Mouse (Mus musculus) kidney, embryonic 14.5 days (tissue): ENCODE results near the gene Parn. TPM values are rescaled to one million over a fixed set of nuclear protein-coding genes. Genes with fewer than 3 reads are reported as not detected.
A peak's percentile ranks its signal among the peaks of the same experiment; 100 is the strongest.

ENCODE experiments used
- ATAC-seq: fragments of 200-750 bp; cut with Nextera tagmentation; 2 replicates; pipeline ENCODE4 v1.8.0; 2017; ENCODE audit warnings: moderate number of reproducible peaks, mild to moderate bottlenecking, moderate TSS enrichment, moderate library complexity; ENCODE audit not compliant: low FRiP score, low TSS enrichment
- H3K27ac ChIP-seq: fragments of 300-500 bp; sonication (generic); 2 replicates; pipeline ENCODE4 v1.5.1; 2014; ENCODE audit warnings: low read depth, mild to moderate bottlenecking, low read length, moderate library complexity, mixed read lengths
- H3K27me3 ChIP-seq: fragments of 300-500 bp; sonication (generic); 2 replicates; pipeline ENCODE4 v1.6.1; 2014; ENCODE audit warnings: mild to moderate bottlenecking, low read length; ENCODE audit not compliant: control insufficient read depth, insufficient read depth
- H3K36me3 ChIP-seq: fragments of 300-500 bp; sonication (generic); 2 replicates; pipeline ENCODE4 v1.6.1; 2014; ENCODE audit warnings: low read length, mixed read lengths; ENCODE audit not compliant: control insufficient read depth, insufficient read depth
- H3K4me1 ChIP-seq: fragments of 300-500 bp; sonication (generic); 2 replicates; pipeline ENCODE4 v1.6.1; 2014; ENCODE audit warnings: low read length, mixed read lengths; ENCODE audit not compliant: control insufficient read depth, insufficient read depth
- H3K4me2 ChIP-seq: fragments of 300-500 bp; sonication (generic); replicated peaks from 2 replicates; pipeline ENCODE4 v1.6.1; 2014; ENCODE audit warnings: low read depth, mild to moderate bottlenecking, low read length
- H3K4me3 ChIP-seq: fragments of 300-500 bp; sonication (generic); 2 replicates; pipeline ENCODE4 v1.5.1; 2014; ENCODE audit warnings: mild to moderate bottlenecking, low read length
- H3K9ac ChIP-seq: fragments of 300-500 bp; sonication (generic); 2 replicates; pipeline ENCODE4 v1.6.1; 2014; ENCODE audit warnings: low read depth, mild to moderate bottlenecking, low read length, moderate library complexity
- H3K9me3 ChIP-seq: fragments of 300-500 bp; sonication (generic); 2 replicates; pipeline ENCODE4 v1.6.1; 2016; ENCODE audit warnings: low read length; ENCODE audit not compliant: control insufficient read depth
- WGBS: fragments of 180-500 bp; shearing (Covaris S2); extraction: QIAGEN DNeasy Blood & Tissue Kit; methylation state at CpG from one replicate; pipeline ENCODE4 v1.1.7; 2014; 5-methylcytosine and 5-hydroxymethylcytosine counted together
- polyA plus RNA-seq: library from polyadenylated mRNA; unstranded; fragments of >200 nt; fragmentation: Nextera tagmentation; extraction: Ambion mirVana; gene quantifications from 2 replicates; pipeline ENCODE4 v1.2.1, GENCODE M21; 2014

The Parn gene
- polyA plus RNA-seq, 1 experiment from 2014 or later = 42.1 TPM

GRCm38 (mm10) chr16:13611399-13611798, 56.6 kb downstream of the Parn start:
- Histone ChIP-seq H3K9me3 (no peaks in the 10 kb centered on the region), H3K4me3 (no peak overlapping the region), H3K36me3 (peaks cover 8% of the 10 kb centered on the region; the same call in 1 of the 2 replicates), H3K4me2 (no peak overlapping the region), H3K4me1 (peaks cover 4% of the 10 kb centered on the region; the same call in 1 of the 2 replicates), H3K27me3 (no peaks in the 10 kb centered on the region), H3K9ac (no peak overlapping the region), H3K27ac (no peak overlapping the region)
- ATAC-seq = no peak

GRCm38 (mm10) chr16:13610951-13611381, 57.0 kb downstream of the Parn start:
- ATAC-seq = no peak
- Histone ChIP-seq H3K4me3 (no peak overlapping the region), H3K4me1 (peaks cover 4% of the 10 kb centered on the region; the same call in 1 of the 2 replicates), H3K4me2 (no peak overlapping the region), H3K9ac (no peak overlapping the region), H3K27me3 (no peaks in the 10 kb centered on the region), H3K9me3 (no peaks in the 10 kb centered on the region), H3K27ac (no peak overlapping the region), H3K36me3 (peaks cover 9% of the 10 kb centered on the region; the same call in 1 of the 2 replicates)
- 63% methylated on average over 5 of the region's 5 CpGs for WGBS

GRCm38 (mm10) chr16:13608705-13609085, 59.3 kb downstream of the Parn start:
- Histone ChIP-seq H3K27ac (no peak overlapping the region), H3K27me3 (no peaks in the 10 kb centered on the region), H3K9me3 (no peaks in the 10 kb centered on the region), H3K4me3 (no peak overlapping the region), H3K9ac (no peak overlapping the region), H3K4me1 (peaks cover 4% of the 10 kb centered on the region; the same call in 1 of the 2 replicates), H3K4me2 (no peak overlapping the region), H3K36me3 (peaks cover 16% of the 10 kb centered on the region; the same call in 1 of the 2 replicates)
- 87% methylated on average over 1 of the region's 1 CpGs for WGBS
- no peak for ATAC-seq

GRCm38 (mm10) chr16:13607987-13608704, 59.8 kb downstream of the Parn start:
- Histone ChIP-seq H3K27ac (no peak overlapping the region), H3K9ac (no peak overlapping the region), H3K4me1 (peaks cover 4% of the 10 kb centered on the region; the same call in 1 of the 2 replicates), H3K27me3 (no peaks in the 10 kb centered on the region), H3K4me2 (no peak overlapping the region), H3K4me3 (no peak overlapping the region), H3K9me3 (no peaks in the 10 kb centered on the region), H3K36me3 (peaks cover 16% of the 10 kb centered on the region; the same call in 1 of the 2 replicates)
- no peak for ATAC-seq
- 81% methylated on average over 4 of the region's 4 CpGs for WGBS

GRCm38 (mm10) chr16:13602779-13603178, 65.2 kb downstream of the Parn start:
- Histone ChIP-seq H3K27ac (no peak overlapping the region), H3K4me2 (no peak overlapping the region), H3K36me3 (peaks cover 15% of the 10 kb centered on the region; the same call in 1 of the 2 replicates), H3K4me1 (no peaks in the 10 kb centered on the region), H3K27me3 (no peaks in the 10 kb centered on the region), H3K4me3 (no peak overlapping the region), H3K9ac (no peak overlapping the region), H3K9me3 (0 out of 2 replicates have a peak, but pooled peaks cover under 1% of the 10 kb centered on the region)
- ATAC-seq = no peak
- WGBS = 86% methylated on average over 1 of the region's 1 CpGs

- ATAC-seq = no peak
- H3K36me3 ChIP-seq = no peaks in the 10 kb centered on the region
- H3K4me1 ChIP-seq = no peaks in the 10 kb centered on the region
- no peak overlapping the region for H3K9ac ChIP-seq
- no peaks in the 10 kb centered on the region for H3K9me3 ChIP-seq
- H3K27me3 ChIP-seq = no peaks in the 10 kb centered on the region
- no peak overlapping the region; the same call in 1 of the 2 replicates for H3K27ac ChIP-seq
- 77% methylated on average over 2 of the region's 2 CpGs for WGBS
- no peak overlapping the region for H3K4me3 ChIP-seq
- no peak overlapping the region for H3K4me2 ChIP-seq
Observed at GRCm38 (mm10) chr16:13589049-13589408, 78.9 kb downstream of the Parn start.

- no peak overlapping the region for H3K4me3 ChIP-seq
- H3K9ac ChIP-seq = no peak overlapping the region
- no peak overlapping the region for H3K4me2 ChIP-seq
- 0 out of 2 replicates have a peak, but pooled peaks cover 4% of the 10 kb centered on the region for H3K36me3 ChIP-seq
- 75% methylated on average over 5 of the region's 5 CpGs for WGBS
- no peaks in the 10 kb centered on the region for H3K4me1 ChIP-seq
- no peak overlapping the region for H3K27ac ChIP-seq
- no peaks in the 10 kb centered on the region for H3K9me3 ChIP-seq
- ATAC-seq = no peak
- H3K27me3 ChIP-seq = no peaks in the 10 kb centered on the region
Observed at GRCm38 (mm10) chr16:13588182-13589048, 79.6 kb downstream of the Parn start.

GRCm38 (mm10) chr16:13585234-13585633, 82.7 kb downstream of the Parn start:
- Histone ChIP-seq H3K9ac (no peak overlapping the region), H3K9me3 (no peaks in the 10 kb centered on the region), H3K27me3 (no peaks in the 10 kb centered on the region), H3K4me2 (no peak overlapping the region), H3K27ac (no peak overlapping the region; the same call in 1 of the 2 replicates), H3K36me3 (peaks cover 4% of the 10 kb centered on the region; the same call in 1 of the 2 replicates), H3K4me3 (no peak overlapping the region), H3K4me1 (no peaks in the 10 kb centered on the region)
- peak; percentile 44; the same call in 1 of the 2 replicates for ATAC-seq
- 51% methylated on average over 9 of the region's 9 CpGs for WGBS
